Mouse (Mus musculus) intestine, embryonic 14.5 days (tissue): Measurements from ENCODE around the gene Fxyd7. TPM values are rescaled to one million over a fixed set of nuclear protein-coding genes. Genes with fewer than 3 reads are reported as not detected.

Experiments
- ATAC-seq: fragments of 200-750 bp; cut with Nextera tagmentation; replicated peaks from 2 replicates; pipeline ENCODE4 v1.8.0; 2017; ENCODE audit warnings: low read depth, moderate number of reproducible peaks, moderate TSS enrichment, moderate library complexity; ENCODE audit not compliant: low FRiP score, low TSS enrichment
- DNase-seq: peaks from one replicate; pipeline ENCODE4 v3.0.0-alpha.2; 2018; ENCODE audit warnings: low spot score
- H3K27ac ChIP-seq: fragments of 300-500 bp; sonication (generic); 2 replicates; pipeline ENCODE4 v1.5.1; 2014; ENCODE audit warnings: low read depth, mild to moderate bottlenecking, control low read depth
- H3K27me3 ChIP-seq: fragments of 300-500 bp; sonication (generic); replicated peaks from 2 replicates; pipeline ENCODE4 v1.6.1; 2014; ENCODE audit warnings: low read length, control low read depth; ENCODE audit not compliant: control insufficient read depth, insufficient read depth
- H3K36me3 ChIP-seq: fragments of 300-500 bp; sonication (generic); 2 replicates; pipeline ENCODE4 v1.6.1; 2014; ENCODE audit warnings: low read length, control low read depth; ENCODE audit not compliant: control insufficient read depth, insufficient read depth
- H3K4me1 ChIP-seq: fragments of 300-500 bp; sonication (generic); replicated peaks from 2 replicates; pipeline ENCODE4 v1.6.1; 2014; ENCODE audit warnings: low read length, control low read depth, mixed read lengths; ENCODE audit not compliant: control insufficient read depth, insufficient read depth
- H3K4me2 ChIP-seq: fragments of 300-500 bp; sonication (generic); 2 replicates; pipeline ENCODE4 v1.6.1; 2014; ENCODE audit warnings: low read length
- H3K4me3 ChIP-seq: fragments of 300-500 bp; sonication (generic); 2 replicates; pipeline ENCODE4 v1.5.1; 2014; ENCODE audit warnings: low read depth, low read length, control low read depth, mixed read lengths
- H3K9ac ChIP-seq: fragments of 300-500 bp; sonication (generic); 2 replicates; pipeline ENCODE4 v1.6.1; 2014; ENCODE audit warnings: mild to moderate bottlenecking, low read length
- H3K9me3 ChIP-seq: fragments of 300-500 bp; sonication (generic); 2 replicates; pipeline ENCODE4 v1.6.1; 2016; ENCODE audit warnings: low read length, control low read depth; ENCODE audit not compliant: control insufficient read depth
- WGBS: fragments of 180-500 bp; shearing (Covaris S2); extraction: QIAGEN DNeasy Blood & Tissue Kit; methylation state at CpG from one replicate; pipeline ENCODE4 v1.1.7; 2014; 5-methylcytosine and 5-hydroxymethylcytosine counted together
- microRNA-seq: library from miRNA; unstranded; fragments of <30 nt; microRNA quantifications from one replicate; pipeline ENCODE4, GENCODE M21; 2016
- polyA plus RNA-seq: library from polyadenylated mRNA; unstranded; fragments of >200 nt; fragmentation: Nextera tagmentation; extraction: Ambion mirVana; gene quantifications from 2 replicates; pipeline ENCODE4 v1.2.1, GENCODE M21; 2014

Fxyd7 gene
- polyA plus RNA-seq, 1 experiment from 2014 or later, result 23.0 TPM

DNA sequence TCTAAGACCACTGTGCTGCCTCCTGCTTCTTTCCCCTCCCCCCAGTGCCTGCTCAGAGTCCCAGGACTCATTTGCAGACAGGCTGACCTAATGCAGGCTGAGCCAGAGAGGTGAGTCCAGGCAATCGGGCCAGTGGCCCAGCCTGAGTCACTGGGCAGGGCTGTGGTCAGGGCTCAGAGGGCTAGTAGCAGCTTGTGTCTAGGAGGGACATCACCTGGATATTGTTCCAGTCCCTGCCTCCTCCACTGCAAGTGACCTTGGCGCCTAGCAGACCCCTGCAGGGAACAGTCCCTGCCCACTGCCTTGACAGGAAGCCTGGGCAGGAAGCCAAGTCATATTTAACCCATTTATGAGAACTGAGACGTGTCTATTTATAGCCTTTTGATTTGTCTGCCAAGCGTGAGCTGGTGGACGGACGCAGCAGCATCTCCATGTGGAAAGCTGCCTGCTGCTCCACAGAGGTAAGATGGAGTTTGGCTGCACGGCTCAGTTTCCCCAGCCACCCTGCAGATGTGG lies 50.7 kb downstream of the Fxyd7 start:
- no peaks in the 10 kb centered on the region for H3K27me3 ChIP-seq
- 0 out of 2 replicates have a peak overlapping the region, but pooled peaks have one; percentile 3 for H3K9ac ChIP-seq
- H3K4me1 ChIP-seq, result peaks cover 10% of the 10 kb centered on the region
- no peak overlapping the region for H3K27ac ChIP-seq
- 0 out of 2 replicates have a peak overlapping the region, but pooled peaks have one; percentile 12 for H3K4me2 ChIP-seq
- peaks cover 6% of the 10 kb centered on the region; the same call in 1 of the 2 replicates for H3K9me3 ChIP-seq
- H3K36me3 ChIP-seq, result no peaks in the 10 kb centered on the region
- whole genome bisulfite sequencing, result 14% methylated on average over 7 of the region's 7 CpGs
- no peak overlapping the region for H3K4me3 ChIP-seq
- ATAC-seq (peak; percentile 50), DNase-seq (peak; percentile 57)

DNA sequence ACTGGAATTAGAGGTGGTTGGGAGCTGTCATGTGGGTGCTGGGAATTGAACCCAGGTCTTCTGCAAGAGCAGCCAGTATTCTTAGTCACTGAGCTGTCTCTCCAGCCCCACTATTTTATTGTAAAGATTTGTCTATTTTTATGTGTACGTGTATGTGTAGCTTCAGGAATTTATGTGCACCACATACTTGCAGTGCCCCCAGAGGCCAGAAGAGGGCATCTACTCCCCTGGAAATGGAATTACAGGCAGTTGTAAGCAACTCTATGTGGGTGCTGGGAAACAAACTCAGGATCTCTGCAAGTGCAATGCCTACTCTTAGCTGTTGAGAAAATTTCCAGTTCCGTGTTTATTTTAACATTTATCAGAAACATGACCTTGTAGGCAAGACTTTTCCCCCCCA lies 54.8 kb downstream of the Fxyd7 start:
- H3K4me2 ChIP-seq, result no peak overlapping the region
- 93% methylated on average over 2 of the region's 2 CpGs for WGBS
- peaks cover 6% of the 10 kb centered on the region; the same call in 1 of the 2 replicates for H3K9me3 ChIP-seq
- DNase-seq (no peak), ATAC-seq (no peak)
- H3K9ac ChIP-seq, result no peak overlapping the region
- no peak overlapping the region for H3K27ac ChIP-seq
- H3K4me3 ChIP-seq, result no peak overlapping the region
- no peaks in the 10 kb centered on the region for H3K27me3 ChIP-seq
- peaks cover 10% of the 10 kb centered on the region for H3K4me1 ChIP-seq
- H3K36me3 ChIP-seq, result no peaks in the 10 kb centered on the region

DNA sequence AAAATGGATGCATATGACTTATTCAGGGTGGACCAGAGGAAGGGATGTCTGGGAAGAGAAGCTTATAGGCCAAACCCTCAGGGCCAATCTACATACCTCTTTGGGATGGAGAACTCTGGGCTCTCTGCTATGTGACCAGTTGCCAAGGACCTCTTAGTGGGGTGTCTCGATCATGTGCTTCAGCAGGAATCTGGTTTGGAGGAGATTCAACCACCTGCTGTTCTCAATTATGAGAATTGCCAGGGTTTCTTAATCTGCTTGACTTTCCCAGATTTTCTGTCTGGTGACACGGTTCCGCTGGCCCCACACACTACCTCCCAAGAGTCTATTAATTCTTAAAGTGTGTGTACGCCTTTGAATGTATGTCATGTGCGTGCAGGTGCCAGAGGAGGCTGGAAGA lies 57.3 kb downstream of the Fxyd7 start:
- no peaks in the 10 kb centered on the region for H3K36me3 ChIP-seq
- DNase-seq, result no peak
- WGBS, result 93% methylated on average over 5 of the region's 5 CpGs

More for the DNA sequence above, 57.3 kb downstream of the Fxyd7 start:
- no peak for ATAC-seq
- Histone ChIP-seq H3K4me2 (no peak overlapping the region), H3K4me1 (no peaks in the 10 kb centered on the region), H3K9me3 (peaks cover 6% of the 10 kb centered on the region; the same call in 1 of the 2 replicates), H3K27ac (no peak overlapping the region), H3K4me3 (no peak overlapping the region), H3K27me3 (no peaks in the 10 kb centered on the region), H3K9ac (no peak overlapping the region)

Small RNA genes within 50 kb of the gene (microRNA-seq; reads per million reads assigned to microRNA genes)
- gene Mir7050, result not detected

Other genes starting within 250 kb of the Fxyd7 start
- 2.4 and 5.9 TPM in 2 replicates for gene Ffar2, start 227.7 kb downstream of the Fxyd7 start, polyA plus RNA-seq
- gene Ffar3, start 195.3 kb downstream of the Fxyd7 start, polyA plus RNA-seq, result 0.32 and 0.39 TPM in 2 replicates
- gene Ffar1, start 189.9 kb downstream of the Fxyd7 start, polyA plus RNA-seq, result 0.14 TPM in 1 of 2 replicates, not detected in the other
- gene Cd22, start 171.1 kb downstream of the Fxyd7 start, polyA plus RNA-seq, result 0.12 TPM in 1 of 2 replicates, not detected in the other
- 0.22 and 0.35 TPM in 2 replicates for gene Mag, start 136.6 kb downstream of the Fxyd7 start, polyA plus RNA-seq
- gene Hamp2, start 126.8 kb downstream of the Fxyd7 start, polyA plus RNA-seq, result not detected in 2 replicates
- gene Hamp, start 107.4 kb downstream of the Fxyd7 start, polyA plus RNA-seq, result not detected in 2 replicates
- 22.3 and 22.7 TPM in 2 replicates for gene Usf2, start 94.7 kb downstream of the Fxyd7 start, polyA plus RNA-seq
- 123 and 135 TPM in 2 replicates for gene Lsr, start 78.0 kb downstream of the Fxyd7 start, polyA plus RNA-seq
- 7.1 and 9.4 TPM in 2 replicates for gene Fam187b, start 77.7 kb downstream of the Fxyd7 start, polyA plus RNA-seq
- 18.1 and 22.8 TPM in 2 replicates for gene Fxyd5, start 9.0 kb downstream of the Fxyd7 start, polyA plus RNA-seq
- 71.8 and 74.1 TPM in 2 replicates for gene Fxyd1, start 5.7 kb upstream of the Fxyd7 start, polyA plus RNA-seq
- 1.2 and 2.4 TPM in 2 replicates for gene Lgi4, start 7.9 kb upstream of the Fxyd7 start, polyA plus RNA-seq
- 70.2 and 71.5 TPM in 2 replicates for gene Fxyd3, start 25.2 kb upstream of the Fxyd7 start, polyA plus RNA-seq
- 23.5 and 29.0 TPM in 2 replicates for gene Hpn, start 63.8 kb upstream of the Fxyd7 start, polyA plus RNA-seq
- 0.99 and 2.4 TPM in 2 replicates for gene Scn1b, start 75.5 kb upstream of the Fxyd7 start, polyA plus RNA-seq
- 54.2 and 66.2 TPM in 2 replicates for gene Gramd1a, start 104.4 kb upstream of the Fxyd7 start, polyA plus RNA-seq
- not detected in 2 replicates for gene Scgb2b2, start 239.0 kb upstream of the Fxyd7 start, polyA plus RNA-seq
- gene Scgb1b2, start 240.4 kb upstream of the Fxyd7 start, polyA plus RNA-seq, result not detected in 2 replicates